Mouse (Mus musculus) limb, embryonic 12.5 days (tissue): ENCODE measurements at regions not wholly inside any gene's neighbourhood (a gene's known extent, or its start where the extent isn't known, plus 50 kb on each side); places are given as distances from the start of the nearest gene placed in this dataset.

Experiments
- ATAC-seq: fragments of 200-750 bp; cut with Nextera tagmentation; 2 replicates; pipeline ENCODE4 v1.8.0; 2017; ENCODE audit warnings: low read depth, moderate TSS enrichment; ENCODE audit not compliant: insufficient number of reproducible peaks, insufficient read depth, low FRiP score, low TSS enrichment
- H3K27ac ChIP-seq: fragments of 300-500 bp; sonication (generic); 2 replicates; pipeline ENCODE4 v1.5.1; 2016; ENCODE audit warnings: mild to moderate bottlenecking, moderate library complexity
- H3K27me3 ChIP-seq: fragments of 300-500 bp; sonication (generic); 2 replicates; pipeline ENCODE4 v1.6.1; 2016; ENCODE audit warnings: mild to moderate bottlenecking, moderate library complexity
- H3K36me3 ChIP-seq: fragments of 300-500 bp; sonication (generic); 2 replicates; pipeline ENCODE4 v1.6.1; 2016; ENCODE audit warnings: mild to moderate bottlenecking, moderate library complexity
- H3K4me1 ChIP-seq: fragments of 300-500 bp; sonication (generic); replicated peaks from 2 replicates; pipeline ENCODE4 v1.6.1; 2016
- H3K4me2 ChIP-seq: fragments of 300-500 bp; sonication (generic); 2 replicates; pipeline ENCODE4 v1.6.1; 2016; ENCODE audit warnings: mild to moderate bottlenecking, moderate library complexity
- H3K4me3 ChIP-seq: fragments of 300-500 bp; sonication (generic); replicated peaks from 2 replicates; pipeline ENCODE4 v1.5.1; 2016; ENCODE audit warnings: mild to moderate bottlenecking
- H3K9ac ChIP-seq: fragments of 300-500 bp; sonication (generic); replicated peaks from 2 replicates; pipeline ENCODE4 v1.6.1; 2016; ENCODE audit warnings: mild to moderate bottlenecking, moderate library complexity
- H3K9me3 ChIP-seq: fragments of 300-500 bp; sonication (generic); 2 replicates; pipeline ENCODE4 v1.6.1; 2016; ENCODE audit warnings: mild to moderate bottlenecking, moderate library complexity
- WGBS: fragments of 180-500 bp; shearing (Covaris S2); methylation state at CpG from one replicate; pipeline ENCODE4 v1.1.7; 2016; 5-methylcytosine and 5-hydroxymethylcytosine counted together

DNA sequence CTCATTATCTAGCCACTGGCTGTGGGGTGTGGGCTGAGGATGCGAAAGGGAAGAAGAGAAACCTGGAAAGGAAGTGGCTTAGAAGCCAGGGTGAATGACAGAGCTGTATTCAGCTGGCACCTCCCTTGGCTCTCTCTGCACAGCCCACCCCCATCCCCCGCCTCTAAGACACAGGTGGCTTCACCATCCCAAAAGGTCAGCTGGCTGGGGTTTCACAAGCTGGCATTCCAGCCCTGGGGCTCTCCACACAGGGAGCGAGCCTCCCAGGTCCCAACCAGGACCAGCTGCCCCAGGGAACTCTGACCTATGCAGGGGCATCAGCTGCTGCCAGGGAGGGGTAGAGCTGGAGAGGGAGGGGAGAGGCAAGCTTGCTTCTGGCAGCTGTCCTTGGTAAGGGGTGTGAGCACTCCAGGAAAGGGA, 71.9 kb upstream of the Mef2a start:
- ATAC-seq, result peak; percentile 42; the same call in 1 of the 2 replicates
- 61% methylated on average over 3 of the region's 3 CpGs for WGBS
- H3K36me3 ChIP-seq, result no peaks in the 10 kb centered on the region
- H3K27me3 ChIP-seq, result no peaks in the 10 kb centered on the region
- H3K9ac ChIP-seq, result 0 out of 2 replicates have a peak overlapping the region, but pooled peaks have one; percentile 4
- no peak overlapping the region for H3K4me3 ChIP-seq
- H3K9me3 ChIP-seq, result 0 out of 2 replicates have a peak, but pooled peaks cover 3% of the 10 kb centered on the region
- no peak overlapping the region for H3K4me2 ChIP-seq
- peaks cover 46% of the 10 kb centered on the region for H3K4me1 ChIP-seq
- no peak overlapping the region for H3K27ac ChIP-seq

- Histone ChIP-seq H3K36me3 (no peaks in the 10 kb centered on the region), H3K4me3 (no peak overlapping the region), H3K9me3 (no peaks in the 10 kb centered on the region), H3K4me2 (peak overlapping the region; percentile 36; the same call in 1 of the 2 replicates), H3K4me1 (peaks cover 46% of the 10 kb centered on the region), H3K27me3 (no peaks in the 10 kb centered on the region), H3K9ac (no peak overlapping the region), H3K27ac (peak overlapping the region; percentile 66; the same call in 1 of the 2 replicates)
- no peak for ATAC-seq
- 65% methylated on average over 3 of the region's 3 CpGs for WGBS
Measured at GRCm38 (mm10) chr7:67443666-67444065, 71.0 kb upstream of the Mef2a start.

DNA sequence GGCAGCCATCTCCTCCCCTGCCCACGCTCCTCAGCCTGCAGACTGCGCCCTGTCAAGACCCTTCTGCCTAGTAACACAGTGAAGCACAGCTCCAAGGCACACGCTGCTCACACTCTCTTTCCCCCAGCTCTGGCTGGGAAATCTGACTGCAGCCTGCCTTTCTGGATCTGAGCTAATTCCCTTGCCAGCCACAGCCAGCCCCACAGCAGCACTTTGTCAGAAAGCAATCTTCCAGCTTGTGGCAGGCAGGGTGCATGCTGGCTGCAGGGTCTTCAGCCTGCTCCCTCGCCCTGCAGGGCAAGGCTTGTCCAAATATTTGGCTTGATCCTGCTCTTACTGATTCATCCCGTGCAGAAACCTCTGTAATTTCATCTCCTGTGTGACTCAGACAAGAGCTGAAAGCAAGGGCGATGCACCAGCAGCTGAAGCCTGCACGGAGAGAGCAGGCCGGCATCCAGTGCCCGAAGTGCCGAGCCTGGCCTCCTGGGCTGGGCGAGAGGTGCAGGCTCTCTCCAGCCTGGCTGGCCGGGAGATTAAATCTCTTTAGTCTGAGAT, 70.4 kb upstream of the Mef2a start:
- no peak overlapping the region for H3K4me3 ChIP-seq
- WGBS, result 18% methylated on average over 12 of the region's 12 CpGs
- no peak for ATAC-seq
- peak overlapping the region; percentile 36 for H3K4me2 ChIP-seq
- no peaks in the 10 kb centered on the region for H3K27me3 ChIP-seq
- peak overlapping the region; percentile 66 for H3K27ac ChIP-seq
- no peaks in the 10 kb centered on the region for H3K9me3 ChIP-seq
- H3K36me3 ChIP-seq, result no peaks in the 10 kb centered on the region
- H3K4me1 ChIP-seq, result peaks cover 46% of the 10 kb centered on the region
- H3K9ac ChIP-seq, result no peak overlapping the region

- H3K9me3 ChIP-seq, result no peaks in the 10 kb centered on the region
- H3K4me2 ChIP-seq, result no peak overlapping the region; the same call in 1 of the 2 replicates
- H3K4me1 ChIP-seq, result peaks cover 46% of the 10 kb centered on the region
- WGBS, result 35% methylated on average over 7 of the region's 7 CpGs
- no peak overlapping the region for H3K4me3 ChIP-seq
- ATAC-seq, result no peak
- H3K27me3 ChIP-seq, result no peaks in the 10 kb centered on the region
- no peak overlapping the region for H3K9ac ChIP-seq
- H3K36me3 ChIP-seq, result no peaks in the 10 kb centered on the region
- peak overlapping the region; percentile 66 for H3K27ac ChIP-seq
Measured at GRCm38 (mm10) chr7:67442284-67442683, 69.6 kb upstream of the Mef2a start.

- 93% methylated on average over 8 of the region's 8 CpGs for WGBS
Measured at GRCm38 (mm10) chr7:67440806-67441205, 68.1 kb upstream of the Mef2a start.

DNA sequence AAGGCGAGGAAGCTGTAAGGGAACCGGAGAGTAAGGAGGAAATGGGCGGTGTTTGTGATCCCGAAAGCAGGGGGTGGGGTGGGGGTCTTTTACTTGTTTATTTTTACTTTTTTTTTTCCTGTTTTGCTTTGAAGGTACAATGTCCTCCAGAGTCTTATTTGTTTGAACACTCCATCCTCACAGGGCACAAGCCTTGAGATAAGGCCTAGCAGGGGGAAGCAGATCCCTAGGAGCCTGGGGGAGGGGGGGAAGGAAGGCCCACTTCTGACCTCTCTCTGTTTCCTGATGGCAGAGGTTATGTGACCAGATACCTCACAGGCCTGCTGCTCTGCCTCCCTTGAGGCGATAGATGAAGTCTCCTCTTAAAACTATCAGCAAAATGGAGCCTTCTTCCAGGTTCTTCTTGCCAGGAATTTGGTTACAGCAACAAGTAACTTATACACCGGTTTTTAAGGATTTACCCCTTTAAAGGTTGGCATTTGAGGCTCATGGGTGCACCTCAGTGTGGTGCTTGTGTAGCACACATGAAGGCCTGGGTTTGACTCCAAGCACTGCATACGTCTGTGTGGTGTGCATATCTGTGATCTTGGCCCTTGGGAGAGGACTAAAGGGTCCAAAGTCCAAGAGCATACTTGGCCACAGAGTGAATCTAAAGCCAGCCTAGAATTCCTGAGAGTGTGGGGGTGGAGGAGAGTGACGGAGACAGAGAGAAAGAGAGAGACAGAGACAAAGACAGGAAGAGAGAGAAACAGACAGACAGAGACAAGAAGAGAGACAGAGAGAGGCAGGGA, 64.8 kb upstream of the Mef2a start:
- no peak overlapping the region for H3K9ac ChIP-seq
- H3K4me1 ChIP-seq, result peaks cover 9% of the 10 kb centered on the region
- H3K9me3 ChIP-seq, result no peaks in the 10 kb centered on the region
- 77% methylated on average over 8 of the region's 8 CpGs for WGBS
- H3K4me3 ChIP-seq, result no peak overlapping the region
- no peak overlapping the region for H3K27ac ChIP-seq
- no peak for ATAC-seq
- no peaks in the 10 kb centered on the region for H3K27me3 ChIP-seq
- no peak overlapping the region for H3K4me2 ChIP-seq
- H3K36me3 ChIP-seq, result no peaks in the 10 kb centered on the region

More at GRCm38 (mm10) chr7:67440806-67441205, 68.1 kb upstream of the Mef2a start:
- H3K4me1 ChIP-seq, result peaks cover 43% of the 10 kb centered on the region
- no peak overlapping the region for H3K9ac ChIP-seq
- no peak overlapping the region for H3K4me2 ChIP-seq
- no peak overlapping the region for H3K4me3 ChIP-seq
- H3K27ac ChIP-seq, result no peak overlapping the region
- no peaks in the 10 kb centered on the region for H3K36me3 ChIP-seq
- H3K27me3 ChIP-seq, result no peaks in the 10 kb centered on the region
- H3K9me3 ChIP-seq, result no peaks in the 10 kb centered on the region
- no peak for ATAC-seq

GRCm38 (mm10) chr7:67435643-67436339, 63.1 kb upstream of the Mef2a start:
- WGBS, result 77% methylated on average over 11 of the region's 11 CpGs
- no peak overlapping the region for H3K4me2 ChIP-seq
- H3K9me3 ChIP-seq, result no peaks in the 10 kb centered on the region
- no peak overlapping the region for H3K4me3 ChIP-seq
- no peak overlapping the region for H3K9ac ChIP-seq
- H3K27me3 ChIP-seq, result no peaks in the 10 kb centered on the region
- peaks cover 5% of the 10 kb centered on the region; the same call in 1 of the 2 replicates for H3K4me1 ChIP-seq
- H3K27ac ChIP-seq, result no peak overlapping the region
- H3K36me3 ChIP-seq, result no peaks in the 10 kb centered on the region
- no peak for ATAC-seq

DNA sequence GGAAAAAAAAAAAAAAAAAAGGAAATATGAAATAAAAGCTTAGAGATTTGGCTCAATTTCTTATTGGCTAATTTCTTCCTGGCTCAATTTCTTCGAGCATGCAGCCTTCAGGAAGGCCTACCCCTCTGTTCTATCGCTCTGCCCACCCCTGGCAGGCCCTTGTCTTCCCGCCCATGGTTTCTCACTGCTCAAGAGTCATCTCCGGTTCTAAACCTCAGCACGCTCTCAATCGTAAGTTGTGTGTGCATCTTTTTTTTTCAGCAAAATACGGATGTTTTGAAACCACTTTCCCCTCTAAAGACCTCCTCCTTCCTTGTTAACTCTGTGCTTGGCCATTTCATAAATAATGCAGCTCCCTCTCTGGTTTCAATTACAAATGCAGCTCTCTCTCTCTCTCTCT, 58.3 kb upstream of the Mef2a start:
- no peak overlapping the region for H3K27ac ChIP-seq
- H3K27me3 ChIP-seq, result no peaks in the 10 kb centered on the region
- WGBS, result 82% methylated on average over 7 of the region's 7 CpGs
- no peaks in the 10 kb centered on the region for H3K36me3 ChIP-seq
- ATAC-seq, result no peak
- no peak overlapping the region for H3K4me2 ChIP-seq
- no peak overlapping the region for H3K4me3 ChIP-seq
- H3K9ac ChIP-seq, result no peak overlapping the region
- H3K4me1 ChIP-seq, result peaks cover 2% of the 10 kb centered on the region; the same call in 1 of the 2 replicates
- H3K9me3 ChIP-seq, result no peaks in the 10 kb centered on the region

GRCm38 (mm10) chr7:67430041-67430440, 57.4 kb upstream of the Mef2a start:
- no peak for ATAC-seq
- Histone ChIP-seq H3K4me3 (no peak overlapping the region), H3K4me2 (no peak overlapping the region), H3K36me3 (no peaks in the 10 kb centered on the region), H3K9ac (no peak overlapping the region), H3K27me3 (no peaks in the 10 kb centered on the region), H3K9me3 (no peaks in the 10 kb centered on the region), H3K27ac (no peak overlapping the region), H3K4me1 (no peaks in the 10 kb centered on the region)
- 92% methylated on average over 4 of the region's 4 CpGs for WGBS

DNA sequence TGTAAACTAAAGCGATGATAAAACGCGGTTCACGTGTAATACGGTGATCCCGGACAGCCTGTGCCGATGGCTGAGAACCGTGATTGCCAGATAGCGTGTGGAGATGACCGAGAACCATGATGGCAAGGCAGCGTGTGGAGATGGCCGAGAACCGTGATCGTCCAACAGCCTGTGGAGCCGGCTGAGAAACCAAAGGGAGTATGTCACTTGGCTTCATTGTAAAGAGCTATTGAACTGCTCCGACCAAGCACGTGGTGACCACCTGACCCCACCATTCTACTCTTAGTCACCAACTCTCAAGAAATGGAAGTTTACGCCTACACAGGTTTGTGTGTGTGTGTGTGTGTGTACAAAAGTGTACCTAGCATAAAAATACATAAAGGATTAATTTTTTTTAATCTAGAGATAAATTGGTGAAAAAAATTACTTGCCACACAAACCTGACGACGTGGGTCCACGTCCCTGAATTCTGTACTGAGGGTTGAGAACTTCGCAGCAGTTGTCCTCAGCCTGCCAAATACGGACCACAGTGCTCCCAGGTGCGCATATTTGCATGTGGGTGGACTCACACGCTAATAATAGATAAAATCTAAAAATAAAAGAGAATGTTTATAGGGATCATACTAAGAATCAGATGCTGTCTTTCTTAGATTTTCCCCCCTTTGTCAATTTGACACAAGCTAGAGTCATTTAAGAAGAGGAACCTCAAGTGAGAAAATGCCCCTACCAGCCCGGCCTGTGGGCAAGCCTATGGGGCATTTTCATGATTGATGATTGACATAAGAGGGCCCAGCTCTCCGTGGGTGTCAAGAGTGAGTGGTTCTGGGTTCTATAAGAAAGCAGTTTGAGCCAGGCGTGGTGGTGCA, 56.6 kb upstream of the Mef2a start:
- no peaks in the 10 kb centered on the region for H3K9me3 ChIP-seq
- no peak overlapping the region for H3K4me3 ChIP-seq
- no peaks in the 10 kb centered on the region for H3K4me1 ChIP-seq
- WGBS, result 91% methylated on average over 28 of the region's 28 CpGs
- no peak for ATAC-seq
- H3K4me2 ChIP-seq, result no peak overlapping the region
- H3K27me3 ChIP-seq, result no peaks in the 10 kb centered on the region
- H3K36me3 ChIP-seq, result no peaks in the 10 kb centered on the region
- no peak overlapping the region for H3K27ac ChIP-seq
- H3K9ac ChIP-seq, result no peak overlapping the region
